Mouse (Mus musculus): ENCODE data around the gene Zfp672.

Zfp672 gene

GRCm38 (mm10) chr11:58282518-58282917 lies 47.6 kb downstream of the Zfp672 start:
- DNase-seq (ENCODE audit: low read depth, low spot score) = no peak

GRCm38 (mm10) chr11:58281970-58282496 lies 48.1 kb downstream of the Zfp672 start:
- no peak for DNase-seq (ENCODE audit: low read depth, low spot score)

GRCm38 (mm10) chr11:58275756-58276155 lies 54.4 kb downstream of the Zfp672 start:
- DNase-seq (ENCODE audit: low read depth, low spot score) = no peak

GRCm38 (mm10) chr11:58274572-58274971 lies 55.6 kb downstream of the Zfp672 start, which contains the start of gene 4930438A08Rik:
4930438A08Rik (plus strand) TSS chr11:58274799.
- no peak for DNase-seq (ENCODE audit: low read depth, low spot score)

- DNase-seq (ENCODE audit: low read depth, low spot score) = no peak
These were observed 61.9 kb downstream of the Zfp672 start for GRCm38 (mm10) chr11:58268285-58268684.
